Mouse (Mus musculus) urinary bladder, adult 2 months (tissue): Measurements from ENCODE around the gene Wdpcp. TPM values are rescaled to one million over a fixed set of nuclear protein-coding genes. Genes with fewer than 3 reads are reported as not detected.
"Not testable (repeated sequence)": the region's sequence is repeated elsewhere in the genome, so short reads cannot be mapped to it uniquely, and the experiment has no call there.

Source experiments
- DNase-seq: peaks from one replicate; pipeline ENCODE4 v3.0.0; 2022; ENCODE audit warnings: low spot score
- polyA plus RNA-seq: library from polyadenylated mRNA; depleted of rRNA; stranded (reverse); fragments of >200 nt; gene quantifications from 2 replicates; pipeline ENCODE4 v1.2.3, GENCODE M21; 2012; rRNA removed

Wdpcp gene
- 8.0 and 8.5 TPM in 2 replicates for polyA plus RNA-seq

DNA sequence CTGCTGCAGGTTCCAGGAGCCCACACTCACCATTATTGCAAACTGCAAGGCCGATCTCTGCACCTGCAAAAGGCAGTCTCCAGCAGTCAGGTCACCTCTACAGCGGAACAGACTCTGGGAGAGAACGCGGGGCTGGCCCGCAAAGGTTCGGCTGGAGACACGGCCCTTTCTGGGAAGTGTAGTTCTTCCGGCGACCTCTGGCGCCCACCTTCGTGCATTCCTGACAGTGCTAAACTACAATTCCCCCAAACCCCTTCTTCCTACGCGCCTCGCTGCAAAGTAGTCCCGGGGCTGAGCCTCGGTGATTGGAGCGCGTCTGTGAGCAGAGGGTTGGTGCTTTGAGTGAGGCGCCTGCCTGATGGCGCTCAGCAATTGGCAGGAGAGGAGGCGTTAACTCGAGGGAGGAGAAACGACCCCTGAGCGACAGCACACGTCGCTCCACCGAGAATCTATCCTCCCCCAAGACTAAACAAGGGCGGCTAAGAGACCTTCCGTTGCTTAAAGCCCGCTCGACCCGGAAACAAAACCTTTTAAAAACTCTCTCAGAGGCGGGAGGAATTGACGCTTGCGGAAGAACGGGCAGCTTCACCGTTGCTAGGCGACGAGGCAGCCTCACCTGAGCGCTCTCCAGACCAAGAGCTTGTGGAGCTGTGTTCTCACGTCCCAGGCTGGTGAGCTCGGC is at the start of gene Wdpcp, which contains the start of gene Mdh1:
TSS of gene Wdpcp (plus strand) at position 536 of the 682 bp plus-strand sequence.
TSS of gene Mdh1 (minus strand) at position 668 of the 682 bp plus-strand sequence.
- peak; percentile 82 for DNase-seq

DNA sequence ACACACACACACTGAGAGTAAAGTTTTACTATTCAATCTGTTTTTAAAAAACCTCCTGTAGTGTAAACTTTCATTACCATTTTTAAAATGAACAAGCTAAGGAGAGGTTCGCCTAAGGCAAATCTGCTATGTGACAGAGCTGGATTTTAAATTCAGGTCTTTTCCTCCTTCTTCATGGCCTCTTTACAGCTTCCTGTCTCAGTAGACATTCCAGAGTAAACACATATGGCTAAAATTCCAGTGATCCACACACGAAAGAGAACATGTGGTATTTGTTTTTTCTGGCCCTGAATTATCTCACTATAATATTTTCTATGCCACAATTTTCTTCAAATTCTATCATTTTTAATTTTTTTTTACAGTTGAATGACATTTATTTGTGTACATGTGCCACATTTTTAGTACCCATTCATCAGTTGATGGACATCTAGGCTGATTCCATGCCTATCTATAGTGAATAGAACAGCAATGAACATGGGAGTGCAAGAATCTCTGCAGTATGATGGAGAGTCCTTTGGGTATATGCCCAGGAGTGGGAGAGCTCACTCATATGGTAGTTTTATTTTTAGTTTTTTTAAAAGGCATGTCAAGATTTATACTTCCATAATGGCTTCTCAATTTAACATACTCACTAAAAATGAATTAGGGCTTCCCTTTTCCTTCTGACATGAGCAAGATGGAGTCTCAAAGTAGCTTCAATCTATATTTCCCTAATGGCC is 43.2 kb upstream of the Wdpcp start:
- DNase-seq = no peak

DNA sequence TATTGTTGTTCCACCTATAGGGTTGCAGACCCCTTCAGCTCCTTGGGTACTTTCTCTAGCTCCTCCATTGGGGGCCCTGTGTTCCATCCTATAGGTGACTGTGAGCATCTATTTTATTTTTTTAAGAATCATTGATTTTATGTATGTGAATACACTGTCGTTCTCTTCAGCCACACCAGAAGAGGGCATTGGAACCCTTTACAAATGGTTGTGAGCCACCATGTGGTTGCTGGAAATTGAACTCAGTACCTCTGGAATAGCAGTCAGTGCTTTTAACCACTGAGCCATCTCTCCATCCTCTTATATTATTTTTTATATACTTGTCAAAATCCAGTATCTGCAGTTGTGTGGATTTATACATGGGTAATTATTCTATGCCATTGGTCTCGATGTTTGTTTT is 41.2 kb upstream of the Wdpcp start:
- not testable (repeated sequence) for DNase-seq

GRCm38 (mm10) chr11:21540072-21540471 is 32.0 kb upstream of the Wdpcp start:
- no peak for DNase-seq

DNA sequence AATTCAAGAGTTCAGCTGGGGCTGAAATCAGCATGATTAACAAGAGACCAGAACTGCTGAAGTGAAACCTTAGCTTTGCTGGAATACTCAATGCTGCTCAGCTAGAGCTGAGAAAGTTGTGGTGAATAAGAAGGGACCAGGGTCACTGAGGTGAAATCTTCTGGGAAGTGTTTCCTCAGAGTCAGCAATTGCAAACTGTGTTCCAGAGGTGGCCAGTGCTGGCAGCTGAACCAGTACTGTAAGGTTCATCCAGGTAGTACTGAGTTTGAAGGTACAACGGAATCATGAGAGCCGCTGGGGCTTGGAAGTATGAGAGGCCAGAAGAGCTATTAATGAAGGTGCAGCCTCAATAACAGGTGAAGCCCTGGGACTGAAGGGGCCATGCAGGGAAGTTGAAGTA is 31.4 kb upstream of the Wdpcp start:
- no peak for DNase-seq

DNA sequence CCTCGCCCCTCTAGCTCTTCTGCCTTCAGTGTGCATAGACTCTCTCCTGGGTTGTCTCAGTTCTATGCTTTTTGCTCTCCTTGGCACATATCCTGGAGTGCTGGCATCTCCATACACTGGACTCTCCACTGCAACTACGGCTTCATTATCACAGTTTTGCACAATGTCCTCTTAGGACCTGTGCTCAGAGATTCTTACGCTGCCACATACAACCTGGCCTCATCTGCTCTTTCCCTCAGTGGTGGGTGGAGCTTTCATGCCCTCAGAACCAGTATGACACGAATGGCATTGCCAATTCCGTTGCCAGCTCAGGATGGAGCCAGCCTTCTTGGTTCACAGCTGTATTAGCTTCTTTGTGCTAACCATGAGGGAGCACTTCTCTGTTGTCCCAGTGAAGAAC is 29.3 kb upstream of the Wdpcp start:
- DNase-seq = no peak

DNA sequence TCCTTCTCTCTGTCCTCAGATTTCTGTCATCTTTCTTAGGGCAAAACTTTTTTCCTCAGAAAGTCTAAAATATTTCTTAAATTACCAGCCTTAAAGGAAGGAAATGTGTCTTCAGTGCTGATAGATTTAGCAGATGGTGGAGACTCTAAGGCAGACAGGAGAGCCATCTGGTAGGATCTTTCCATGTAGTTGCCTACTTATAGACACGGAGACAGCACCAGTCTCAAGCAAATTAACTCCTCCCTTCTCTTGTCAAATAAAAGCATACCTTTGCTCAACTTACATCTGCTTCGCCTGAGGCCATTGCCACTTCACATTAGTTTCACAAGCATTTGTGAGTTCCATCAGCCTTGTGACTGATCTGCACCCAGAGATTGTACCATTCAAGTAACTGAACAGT is 27.0 kb upstream of the Wdpcp start:
- no peak for DNase-seq

DNA sequence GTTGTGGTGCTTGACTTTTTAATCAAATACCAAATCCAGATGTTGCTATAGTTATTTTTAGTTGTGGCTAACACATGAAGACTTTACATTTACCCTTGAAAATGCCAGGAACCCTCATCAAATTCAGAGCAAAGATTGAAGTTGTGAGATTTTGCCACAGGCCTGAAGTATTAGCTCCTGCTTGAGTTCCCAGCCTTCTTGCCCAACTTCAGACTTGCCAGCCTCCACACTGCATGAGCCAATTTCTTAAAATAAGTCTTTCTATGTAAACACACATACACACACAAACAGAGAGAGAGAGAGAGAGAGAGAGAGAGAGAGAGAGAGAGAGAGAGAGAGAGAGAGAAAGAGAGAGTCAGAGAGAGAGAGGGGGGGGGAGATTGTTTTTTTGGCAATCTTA is 26.1 kb upstream of the Wdpcp start:
- no peak for DNase-seq

GRCm38 (mm10) chr11:21546671-21547070 is 25.4 kb upstream of the Wdpcp start:
- DNase-seq = no peak

GRCm38 (mm10) chr11:21547518-21547917 is 24.5 kb upstream of the Wdpcp start:
- no peak for DNase-seq

GRCm38 (mm10) chr11:21549052-21549451 is 23.0 kb upstream of the Wdpcp start:
- no peak for DNase-seq

GRCm38 (mm10) chr11:21549754-21550153 is 22.3 kb upstream of the Wdpcp start:
- DNase-seq = no peak

DNA sequence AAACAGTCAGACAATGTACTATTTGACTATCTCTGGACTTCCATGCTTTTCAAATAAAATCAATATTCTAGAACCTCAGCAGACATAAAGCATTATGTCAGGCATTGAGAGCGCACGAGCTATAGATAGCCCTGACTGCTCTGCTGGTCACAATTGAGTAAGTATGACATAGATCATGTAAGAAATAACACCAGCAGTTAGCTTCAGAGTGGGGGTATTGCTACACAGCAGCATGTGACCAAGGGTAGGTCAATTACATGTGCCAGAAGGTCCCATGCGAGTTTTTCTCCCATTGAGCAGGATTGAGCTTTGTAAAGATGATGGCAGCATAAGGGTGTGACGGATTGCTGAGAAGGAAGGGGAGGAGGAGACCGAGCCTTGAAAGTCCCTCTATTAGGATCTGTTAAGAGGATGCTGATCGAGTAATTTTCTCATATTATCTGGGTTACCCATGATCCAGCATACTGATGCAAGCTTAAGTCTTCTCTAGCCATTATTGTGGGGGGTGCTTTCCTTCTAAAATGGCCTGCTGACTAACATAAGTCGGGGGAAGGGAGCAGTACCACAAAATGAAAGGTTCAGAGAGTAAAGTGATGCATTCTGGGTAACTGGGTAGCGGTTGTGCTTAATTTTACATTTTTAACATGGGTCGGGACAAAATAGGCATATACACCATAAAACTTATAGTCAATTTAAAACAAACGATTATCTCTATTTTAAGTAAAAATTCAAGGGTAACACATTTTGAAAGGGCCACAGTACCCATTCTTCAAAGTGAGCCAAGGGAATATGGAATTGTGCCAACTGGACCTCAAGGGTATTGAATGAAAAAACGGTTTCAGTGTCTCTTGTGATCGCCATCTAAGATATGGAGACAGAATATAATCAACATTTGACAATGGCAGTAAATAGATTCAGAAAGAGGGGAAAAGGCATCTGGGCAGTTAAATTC is 21.5 kb upstream of the Wdpcp start:
- DNase-seq = no peak

DNA sequence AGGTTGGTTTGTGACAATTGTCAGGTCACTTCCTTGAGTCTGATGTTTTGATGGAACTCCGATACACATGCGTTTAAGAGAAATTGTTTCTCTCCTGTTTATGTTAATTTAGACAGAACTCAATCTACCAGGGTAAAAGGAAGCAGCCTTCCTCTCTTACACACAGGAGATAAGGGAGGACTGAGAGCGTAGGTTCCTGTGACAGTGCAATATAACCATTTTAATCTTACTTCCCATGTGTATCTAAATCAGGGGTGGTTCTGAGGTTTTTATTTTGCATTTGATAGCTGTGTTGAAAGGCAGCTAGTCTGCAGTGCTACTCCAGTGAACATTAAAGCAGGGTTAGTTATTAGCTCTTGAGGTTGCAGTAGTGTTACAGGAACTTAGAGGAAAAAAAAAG is 20.0 kb upstream of the Wdpcp start:
- no peak for DNase-seq

GRCm38 (mm10) chr11:21559727-21560126 is 12.3 kb upstream of the Wdpcp start:
- DNase-seq = no peak

- DNase-seq = no peak
Observed at GRCm38 (mm10) chr11:21561347-21561746, 10.7 kb upstream of the Wdpcp start.

DNA sequence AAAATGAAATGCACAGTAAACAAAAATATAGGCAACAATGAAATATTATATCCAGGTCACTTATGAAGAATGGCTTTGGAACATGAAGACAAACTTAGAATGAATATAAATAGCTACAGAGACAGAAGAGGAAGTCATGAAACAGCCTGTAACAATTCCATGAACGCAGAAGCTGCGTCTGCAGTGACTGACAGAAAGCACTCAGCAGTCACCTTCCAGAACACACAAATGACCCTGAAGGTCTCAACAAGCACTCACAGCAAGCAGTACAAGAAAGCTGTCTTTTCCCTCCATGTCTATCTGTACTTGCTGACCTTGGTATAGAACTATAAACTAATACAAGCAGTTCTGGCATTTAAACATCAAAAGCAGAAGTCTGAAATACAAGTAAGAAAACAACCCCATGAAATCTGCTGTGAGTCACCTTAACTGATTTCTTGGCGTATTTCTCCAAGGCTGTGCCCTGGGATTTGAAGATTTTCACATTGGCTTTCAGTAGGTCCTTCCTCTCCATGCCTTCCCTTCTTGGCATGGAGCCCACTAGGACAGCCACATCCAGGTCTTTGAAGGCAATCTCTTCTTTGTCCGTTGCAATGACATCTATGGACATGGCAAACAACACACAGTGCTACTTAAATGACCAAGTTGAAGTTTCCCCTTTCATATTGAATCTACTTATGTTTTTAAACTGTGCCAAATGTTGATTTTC is 8.3 kb upstream of the Wdpcp start:
- no peak for DNase-seq

- no peak for DNase-seq
Observed at GRCm38 (mm10) chr11:21564681-21565405, 7.2 kb upstream of the Wdpcp start.

GRCm38 (mm10) chr11:21566934-21567333 is 5.1 kb upstream of the Wdpcp start:
- no peak for DNase-seq

DNA sequence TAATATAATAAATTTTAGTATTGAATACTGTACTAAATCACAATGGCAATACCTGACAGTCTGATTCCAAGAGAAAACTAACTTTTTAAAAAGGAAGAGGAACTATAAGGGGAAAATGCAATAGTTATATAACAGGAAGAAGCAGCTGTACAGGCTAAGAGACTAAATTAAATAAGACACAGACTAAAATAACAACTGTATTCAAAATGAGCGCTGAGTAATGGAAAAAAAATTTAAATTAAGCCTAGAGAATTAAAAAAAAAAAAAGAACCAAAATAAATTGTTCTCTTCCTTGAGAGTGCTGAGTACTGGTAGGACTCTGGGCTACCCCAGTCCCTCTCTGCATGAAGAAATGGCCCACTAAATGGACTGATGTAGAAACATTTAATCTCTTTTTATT is 4.3 kb upstream of the Wdpcp start:
- DNase-seq = no peak

DNA sequence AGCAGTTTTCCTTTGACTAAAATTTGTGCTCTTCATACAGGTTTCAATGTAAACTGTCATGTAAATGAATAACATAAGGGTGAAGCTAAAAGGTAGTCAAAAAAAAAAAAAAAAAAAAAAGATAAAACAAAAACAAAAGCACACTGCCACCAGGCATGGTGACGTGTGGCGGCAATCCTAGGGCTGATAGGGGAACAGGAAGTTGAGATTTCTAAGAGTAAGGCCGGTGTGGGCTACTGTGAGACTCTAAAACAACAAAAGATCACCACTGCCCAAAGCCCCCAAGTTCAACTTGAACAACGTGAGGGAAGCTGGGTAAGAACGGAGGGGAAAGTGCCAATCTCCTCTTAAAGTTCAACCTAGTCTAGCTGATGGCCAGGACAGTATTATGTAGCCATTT is 3.0 kb upstream of the Wdpcp start:
- DNase-seq = no peak
